Mouse (Mus musculus): Measurements from ENCODE around the gene Kazn.

The Kazn gene

GRCm38 (mm10) chr4:142188501-142188900 lies 50.7 kb downstream of the Kazn start:
- no peak for DNase-seq

GRCm38 (mm10) chr4:142186155-142186554 lies 53.0 kb downstream of the Kazn start:
- DNase-seq, result no peak

GRCm38 (mm10) chr4:142185533-142185900 lies 53.7 kb downstream of the Kazn start:
- no peak for DNase-seq

GRCm38 (mm10) chr4:142184852-142185532 lies 54.2 kb downstream of the Kazn start:
- DNase-seq, result peak; percentile 75

- DNase-seq, result no peak
Measured at GRCm38 (mm10) chr4:142183591-142183990, 55.6 kb downstream of the Kazn start.

- no peak for DNase-seq
Measured at GRCm38 (mm10) chr4:142183015-142183414, 56.2 kb downstream of the Kazn start.

- DNase-seq, result no peak
Measured at GRCm38 (mm10) chr4:142181646-142182045, 57.6 kb downstream of the Kazn start.

GRCm38 (mm10) chr4:142180874-142181273 lies 58.3 kb downstream of the Kazn start:
- DNase-seq, result no peak

- DNase-seq, result peak; percentile 61
Measured at GRCm38 (mm10) chr4:142180289-142180688, 58.9 kb downstream of the Kazn start.

- DNase-seq, result no peak
Measured at GRCm38 (mm10) chr4:142179531-142179930, 59.7 kb downstream of the Kazn start.

- DNase-seq, result no peak
Measured at GRCm38 (mm10) chr4:142176732-142177131, 62.5 kb downstream of the Kazn start.

GRCm38 (mm10) chr4:142173981-142174485 lies 65.2 kb downstream of the Kazn start:
- no peak for DNase-seq

- DNase-seq, result no peak
Measured at GRCm38 (mm10) chr4:142172942-142173341, 66.3 kb downstream of the Kazn start.

- DNase-seq, result no peak
Measured at GRCm38 (mm10) chr4:142171788-142172497, 67.3 kb downstream of the Kazn start.

GRCm38 (mm10) chr4:142170882-142171768 lies 68.1 kb downstream of the Kazn start:
- DNase-seq, result no peak

GRCm38 (mm10) chr4:142169636-142170035 lies 69.6 kb downstream of the Kazn start:
- no peak for DNase-seq

- DNase-seq, result no peak
Measured at GRCm38 (mm10) chr4:142168352-142168751, 70.8 kb downstream of the Kazn start.

GRCm38 (mm10) chr4:142165835-142166701 lies 73.1 kb downstream of the Kazn start:
- DNase-seq, result no peak

- no peak for DNase-seq
Measured at GRCm38 (mm10) chr4:142165363-142165762, 73.8 kb downstream of the Kazn start.

- no peak for DNase-seq
Measured at GRCm38 (mm10) chr4:142164386-142164785, 74.8 kb downstream of the Kazn start.

- no peak for DNase-seq
Measured at GRCm38 (mm10) chr4:142163862-142164261, 75.3 kb downstream of the Kazn start.

GRCm38 (mm10) chr4:142162729-142163128 lies 76.5 kb downstream of the Kazn start:
- DNase-seq, result no peak

All from cerebellum, adult 9-11 months (tissue).